Mouse (Mus musculus): ENCODE measurements at regions not wholly inside any gene's neighbourhood (a gene's known extent, or its start where the extent isn't known, plus 50 kb on each side); places are given as distances from the start of the nearest gene placed in this dataset.

- Histone ChIP-seq H3K4me3 (ENCODE audit: low read depth, low read length) (no peak overlapping the region), H3K27me3 (ENCODE audit: control insufficient read depth, insufficient read depth, low read depth, low read length) (no peaks in the 10 kb centered on the region), H3K27ac (ENCODE audit: low read length) (no peak overlapping the region), H3K4me2 (ENCODE audit: low read length) (no peak overlapping the region), H3K36me3 (ENCODE audit: control insufficient read depth, insufficient read depth, low read length) (no peaks in the 10 kb centered on the region), H3K9ac (ENCODE audit: low read depth, low read length) (no peak overlapping the region), H3K4me1 (ENCODE audit: control insufficient read depth, insufficient read depth, low read length) (peaks cover 4% of the 10 kb centered on the region; the same call in 1 of the 2 replicates), H3K9me3 (replicated peaks; ENCODE audit: control insufficient read depth, low read length, poor library complexity, severe bottlenecking) (no peaks in the 10 kb centered on the region)
- ATAC-seq, result no peak
- WGBS, result 63% methylated on average over 4 of the region's 4 CpGs
Observed at GRCm38 (mm10) chr16:5713476-5713875, 171.7 kb upstream of the Rbfox1 start.

- no peaks in the 10 kb centered on the region for H3K36me3 ChIP-seq (ENCODE audit: control insufficient read depth, insufficient read depth, low read length)
- 69% methylated on average over 5 of the region's 5 CpGs for WGBS
Observed at GRCm38 (mm10) chr16:5709831-5710230, 175.3 kb upstream of the Rbfox1 start.

GRCm38 (mm10) chr16:5700731-5701255 lies 184.4 kb upstream of the Rbfox1 start:
- Histone ChIP-seq H3K4me2 (ENCODE audit: low read length) (no peak overlapping the region), H3K4me3 (ENCODE audit: low read depth, low read length) (no peak overlapping the region), H3K9me3 (replicated peaks; ENCODE audit: control insufficient read depth, low read length, poor library complexity, severe bottlenecking) (no peaks in the 10 kb centered on the region), H3K27me3 (ENCODE audit: control insufficient read depth, insufficient read depth, low read depth, low read length) (no peaks in the 10 kb centered on the region), H3K27ac (ENCODE audit: low read length) (no peak overlapping the region), H3K4me1 (ENCODE audit: control insufficient read depth, insufficient read depth, low read length) (no peaks in the 10 kb centered on the region), H3K9ac (ENCODE audit: low read depth, low read length) (no peak overlapping the region), H3K36me3 (ENCODE audit: control insufficient read depth, insufficient read depth, low read length) (no peaks in the 10 kb centered on the region)
- 47% methylated on average over 9 of the region's 9 CpGs for WGBS
- no peak for ATAC-seq

More at GRCm38 (mm10) chr16:5709831-5710230, 175.3 kb upstream of the Rbfox1 start:
- no peak overlapping the region for H3K4me3 ChIP-seq (ENCODE audit: low read depth, low read length)
- H3K27ac ChIP-seq (ENCODE audit: low read length), result no peak overlapping the region
- no peak for ATAC-seq
- no peaks in the 10 kb centered on the region for H3K9me3 ChIP-seq (replicated peaks; ENCODE audit: control insufficient read depth, low read length, poor library complexity, severe bottlenecking)
- H3K27me3 ChIP-seq (ENCODE audit: control insufficient read depth, insufficient read depth, low read depth, low read length), result no peaks in the 10 kb centered on the region
- H3K9ac ChIP-seq (ENCODE audit: low read depth, low read length), result no peak overlapping the region
- peaks cover 4% of the 10 kb centered on the region; the same call in 1 of the 2 replicates for H3K4me1 ChIP-seq (ENCODE audit: control insufficient read depth, insufficient read depth, low read length)
- no peak overlapping the region for H3K4me2 ChIP-seq (ENCODE audit: low read length)

- H3K9ac ChIP-seq (ENCODE audit: low read depth, low read length), result no peak overlapping the region
- no peaks in the 10 kb centered on the region for H3K9me3 ChIP-seq (replicated peaks; ENCODE audit: control insufficient read depth, low read length, poor library complexity, severe bottlenecking)
- no peaks in the 10 kb centered on the region for H3K36me3 ChIP-seq (ENCODE audit: control insufficient read depth, insufficient read depth, low read length)
- no peaks in the 10 kb centered on the region for H3K4me1 ChIP-seq (ENCODE audit: control insufficient read depth, insufficient read depth, low read length)
- H3K4me2 ChIP-seq (ENCODE audit: low read length), result no peak overlapping the region
- WGBS, result 76% methylated on average over 3 of the region's 3 CpGs
- ATAC-seq, result no peak
- H3K27ac ChIP-seq (ENCODE audit: low read length), result no peak overlapping the region
- H3K4me3 ChIP-seq (ENCODE audit: low read depth, low read length), result no peak overlapping the region
- H3K27me3 ChIP-seq (ENCODE audit: control insufficient read depth, insufficient read depth, low read depth, low read length), result no peaks in the 10 kb centered on the region
Observed at GRCm38 (mm10) chr16:5688322-5688721, 196.8 kb upstream of the Rbfox1 start.

GRCm38 (mm10) chr16:5673372-5673960 lies 211.7 kb upstream of the Rbfox1 start:
- 67% methylated on average over 6 of the region's 6 CpGs for WGBS
- no peak for ATAC-seq
- Histone ChIP-seq H3K9ac (ENCODE audit: low read depth, low read length) (no peak overlapping the region), H3K4me3 (ENCODE audit: low read depth, low read length) (no peak overlapping the region), H3K27me3 (ENCODE audit: control insufficient read depth, insufficient read depth, low read depth, low read length) (no peaks in the 10 kb centered on the region), H3K27ac (ENCODE audit: low read length) (peak overlapping the region; percentile 12; the same call in 1 of the 2 replicates), H3K4me1 (ENCODE audit: control insufficient read depth, insufficient read depth, low read length) (peaks cover 4% of the 10 kb centered on the region), H3K9me3 (replicated peaks; ENCODE audit: control insufficient read depth, low read length, poor library complexity, severe bottlenecking) (no peaks in the 10 kb centered on the region), H3K4me2 (ENCODE audit: low read length) (no peak overlapping the region), H3K36me3 (ENCODE audit: control insufficient read depth, insufficient read depth, low read length) (no peaks in the 10 kb centered on the region)

GRCm38 (mm10) chr16:5672871-5673270 lies 212.3 kb upstream of the Rbfox1 start:
- Histone ChIP-seq H3K36me3 (ENCODE audit: control insufficient read depth, insufficient read depth, low read length) (no peaks in the 10 kb centered on the region), H3K9ac (ENCODE audit: low read depth, low read length) (no peak overlapping the region), H3K4me3 (ENCODE audit: low read depth, low read length) (no peak overlapping the region), H3K9me3 (replicated peaks; ENCODE audit: control insufficient read depth, low read length, poor library complexity, severe bottlenecking) (no peaks in the 10 kb centered on the region), H3K4me2 (ENCODE audit: low read length) (no peak overlapping the region), H3K27me3 (ENCODE audit: control insufficient read depth, insufficient read depth, low read depth, low read length) (no peaks in the 10 kb centered on the region), H3K4me1 (ENCODE audit: control insufficient read depth, insufficient read depth, low read length) (peaks cover 4% of the 10 kb centered on the region), H3K27ac (ENCODE audit: low read length) (peak overlapping the region; percentile 43)
- ATAC-seq, result peak; percentile 62; the same call in 1 of the 2 replicates
- 61% methylated on average over 4 of the region's 4 CpGs for WGBS

GRCm38 (mm10) chr16:5668403-5668967 lies 216.7 kb upstream of the Rbfox1 start:
- ATAC-seq, result peak; percentile 66
- 42% methylated on average over 4 of the region's 4 CpGs for WGBS
- Histone ChIP-seq H3K9me3 (replicated peaks; ENCODE audit: control insufficient read depth, low read length, poor library complexity, severe bottlenecking) (no peaks in the 10 kb centered on the region), H3K36me3 (ENCODE audit: control insufficient read depth, insufficient read depth, low read length) (no peaks in the 10 kb centered on the region), H3K27ac (ENCODE audit: low read length) (peak overlapping the region; percentile 28; the same call in 1 of the 2 replicates), H3K4me2 (ENCODE audit: low read length) (no peak overlapping the region), H3K4me1 (ENCODE audit: control insufficient read depth, insufficient read depth, low read length) (peaks cover 4% of the 10 kb centered on the region), H3K27me3 (ENCODE audit: control insufficient read depth, insufficient read depth, low read depth, low read length) (no peaks in the 10 kb centered on the region), H3K9ac (ENCODE audit: low read depth, low read length) (no peak overlapping the region), H3K4me3 (ENCODE audit: low read depth, low read length) (no peak overlapping the region)

- no peak overlapping the region for H3K27ac ChIP-seq (ENCODE audit: low read length)
- ATAC-seq, result no peak
- no peaks in the 10 kb centered on the region for H3K27me3 ChIP-seq (ENCODE audit: control insufficient read depth, insufficient read depth, low read depth, low read length)
- H3K4me1 ChIP-seq (ENCODE audit: control insufficient read depth, insufficient read depth, low read length), result no peaks in the 10 kb centered on the region
- no peaks in the 10 kb centered on the region for H3K36me3 ChIP-seq (ENCODE audit: control insufficient read depth, insufficient read depth, low read length)
- no peak overlapping the region for H3K4me2 ChIP-seq (ENCODE audit: low read length)
- no peak overlapping the region for H3K4me3 ChIP-seq (ENCODE audit: low read depth, low read length)
- 77% methylated on average over 5 of the region's 5 CpGs for WGBS
- H3K9ac ChIP-seq (ENCODE audit: low read depth, low read length), result no peak overlapping the region
- H3K9me3 ChIP-seq (replicated peaks; ENCODE audit: control insufficient read depth, low read length, poor library complexity, severe bottlenecking), result no peaks in the 10 kb centered on the region
Observed at GRCm38 (mm10) chr16:5661918-5662317, 223.2 kb upstream of the Rbfox1 start.

GRCm38 (mm10) chr16:5651551-5651950 lies 233.6 kb upstream of the Rbfox1 start:
- 84% methylated on average over 1 of the region's 1 CpGs for WGBS
- Histone ChIP-seq H3K4me2 (ENCODE audit: low read length) (no peak overlapping the region), H3K9ac (ENCODE audit: low read depth, low read length) (no peak overlapping the region), H3K9me3 (replicated peaks; ENCODE audit: control insufficient read depth, low read length, poor library complexity, severe bottlenecking) (no peaks in the 10 kb centered on the region), H3K27me3 (ENCODE audit: control insufficient read depth, insufficient read depth, low read depth, low read length) (no peaks in the 10 kb centered on the region), H3K4me1 (ENCODE audit: control insufficient read depth, insufficient read depth, low read length) (no peaks in the 10 kb centered on the region), H3K36me3 (ENCODE audit: control insufficient read depth, insufficient read depth, low read length) (no peaks in the 10 kb centered on the region), H3K4me3 (ENCODE audit: low read depth, low read length) (no peak overlapping the region), H3K27ac (ENCODE audit: low read length) (no peak overlapping the region)
- no peak for ATAC-seq
